Mouse (Mus musculus) G1E (cell line): ENCODE measurements around the gene Khsrp.

Source experiments
- CTCF ChIP-seq: IDR thresholded peaks from 2 replicates; pipeline ENCODE4 v1.5.1; 2012; ENCODE audit warnings: low read depth, low read length, inconsistent platforms, mixed read lengths
- POLR2AphosphoS5 ChIP-seq: IDR thresholded peaks from 2 replicates; pipeline ENCODE4 v1.6.1; 2012; ENCODE audit warnings: low read depth, low read length, inconsistent platforms; ENCODE audit not compliant: insufficient replicate concordance

DNA sequence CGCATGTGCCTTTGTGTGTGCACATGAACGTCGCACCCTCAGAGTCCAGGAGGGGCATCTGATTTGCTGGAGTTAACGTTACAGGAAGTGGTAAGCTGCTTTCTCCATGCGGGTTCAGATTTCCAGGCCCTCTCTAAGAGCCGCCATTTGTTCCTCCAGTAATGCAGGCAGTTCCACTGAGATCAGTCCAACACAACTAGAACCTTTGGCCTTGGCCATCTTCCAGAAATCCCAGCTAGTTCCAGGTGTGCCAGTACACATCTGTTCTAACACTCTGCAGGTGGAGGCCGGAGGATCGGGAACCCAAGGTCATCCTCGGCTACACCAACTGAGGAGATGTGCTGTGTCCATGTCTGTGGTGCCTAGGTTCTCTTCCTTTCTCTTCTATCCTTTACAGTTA lies 46.4 kb downstream of the Khsrp start:
- TF ChIP-seq POLR2AphosphoS5 = no peak
- no peak for TF ChIP-seq CTCF
